Mouse (Mus musculus): Measurements from ENCODE around the gene Klhl10. TPM values are rescaled to one million over a fixed set of nuclear protein-coding genes. Genes with fewer than 3 reads are reported as not detected.

Gene Klhl10
- total RNA-seq (2023), result 1.5 to 2.8 TPM (median 2.3 TPM) in 4 replicates

GRCm38 (mm10) chr11:100441797-100442196 is at the start of gene Klhl10, which contains the start of gene Nt5c3b:
Klhl10 (plus strand) TSS chr11:100441917.
Nt5c3b (minus strand) TSS chr11:100441808.

GRCm38 (mm10) chr11:100397600-100398389 is 43.9 kb upstream of the Klhl10 start, which contains the start of gene Jup:
Jup (minus strand) TSS chr11:100397763.

GRCm38 (mm10) chr11:100414021-100414913 is 27.4 kb upstream of the Klhl10 start, which contains the start of gene P3h4:
P3h4 (minus strand) TSS chr11:100414836.

GRCm38 (mm10) chr11:100414914-100415822 is 26.5 kb upstream of the Klhl10 start, which contains the start of gene Fkbp10:
Fkbp10 (plus strand) TSS chr11:100415697.

GRCm38 (mm10) chr11:100472197-100472934 is 30.6 kb downstream of the Klhl10 start, which contains the start of gene Klhl11:
Klhl11 (minus strand) TSS chr11:100472741.

Other genes with a start within 250 kb of the Klhl10 start
- not detected in 4 replicates for gene Krt9, start 248.7 kb upstream of the Klhl10 start, total RNA-seq (2023)
- gene Krt14, start 234.4 kb upstream of the Klhl10 start, total RNA-seq (2023), result not detected in 4 replicates
- not detected in 4 replicates for gene Krt16, start 193.0 kb upstream of the Klhl10 start, total RNA-seq (2023)
- gene Krt17, start 180.9 kb upstream of the Klhl10 start, total RNA-seq (2023), result not detected in 4 replicates
- gene Krt42, start 172.0 kb upstream of the Klhl10 start, total RNA-seq (2023), result not detected in 4 replicates
- gene Eif1, start 122.0 kb upstream of the Klhl10 start, total RNA-seq (2023), result 2,416 to 2,657 TPM (median 2,512 TPM) in 4 replicates
- not detected in 4 replicates for gene Gast, start 107.5 kb upstream of the Klhl10 start, total RNA-seq (2023)
- 2.0 to 2.6 TPM (median 2.2 TPM) in 4 replicates for gene Hap1, start 85.8 kb upstream of the Klhl10 start, total RNA-seq (2023)
- 16.0 to 25.3 TPM (median 21.5 TPM) in 4 replicates for gene Jup, start 44.2 kb upstream of the Klhl10 start, total RNA-seq (2023)
- gene P3h4, start 27.1 kb upstream of the Klhl10 start, total RNA-seq (2023), result not detected in 4 replicates
- not detected in 4 replicates for gene Fkbp10, start 26.2 kb upstream of the Klhl10 start, total RNA-seq (2023)
- 53.2 to 65.6 TPM (median 58.2 TPM) in 4 replicates for gene Nt5c3b, start 109 bp upstream of the Klhl10 start, total RNA-seq (2023)
- gene Klhl11, start 30.8 kb downstream of the Klhl10 start, total RNA-seq (2023), result 20.2 to 23.6 TPM (median 21.0 TPM) in 4 replicates
- gene Acly, start 86.1 kb downstream of the Klhl10 start, total RNA-seq (2023), result 153 to 164 TPM (median 163 TPM) in 4 replicates
- 0.39 to 1.3 TPM (median 0.70 TPM) in 4 replicates for gene Ttc25, start 103.7 kb downstream of the Klhl10 start, total RNA-seq (2023)
- 146 to 163 TPM (median 154 TPM) in 4 replicates for gene Cnp, start 133.0 kb downstream of the Klhl10 start, total RNA-seq (2023)
- 18.9 to 25.1 TPM (median 22.7 TPM) in 4 replicates for gene Nkiras2, start 177.3 kb downstream of the Klhl10 start, total RNA-seq (2023)
- 374 to 427 TPM (median 395 TPM) in 4 replicates for gene Dnajc7, start 178.3 kb downstream of the Klhl10 start, total RNA-seq (2023)

All from B cell, adult 62 days (primary cell).